Mouse (Mus musculus): ENCODE results near the gene Tspan8. TPM values are rescaled to one million over a fixed set of nuclear protein-coding genes. Genes with fewer than 3 reads are reported as not detected.
"Not testable (repeated sequence)": the region's sequence is repeated elsewhere in the genome, so short reads cannot be mapped to it uniquely, and the experiment has no call there.

Gene Tspan8
- polyA plus RNA-seq, 1 experiment, result 32.7 TPM

DNA sequence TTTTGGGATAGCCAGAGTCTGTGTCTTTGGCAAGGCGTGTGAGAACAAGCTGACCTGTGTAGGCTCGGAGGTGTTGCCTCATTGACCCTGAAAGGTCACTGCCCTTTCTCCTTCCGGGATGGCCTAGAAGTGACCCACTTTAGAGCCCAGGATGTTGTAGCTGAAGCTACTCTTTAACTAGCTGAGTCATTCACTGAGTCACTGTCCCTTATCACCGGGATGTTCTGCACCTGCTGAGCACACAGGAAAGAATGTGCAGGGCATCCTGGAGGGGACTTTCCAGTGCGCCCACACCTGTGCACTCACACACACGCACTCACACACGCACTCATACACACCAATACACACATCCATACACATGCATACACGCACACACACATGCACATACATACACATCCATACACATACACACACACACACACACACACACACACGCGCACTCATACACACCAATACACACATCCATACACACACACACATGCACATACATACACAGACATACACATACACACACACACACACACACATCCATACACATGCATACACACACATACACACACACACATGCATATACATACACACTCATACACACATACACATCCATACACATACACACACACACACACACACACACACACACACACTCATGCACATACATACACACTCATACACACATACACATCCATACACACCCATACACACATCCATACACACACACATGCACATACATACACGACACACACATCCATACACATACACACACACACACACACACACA, 36.2 kb upstream of the Tspan8 start:
- H3K27ac ChIP-seq (ENCODE audit: insufficient read depth, low read depth, low read length), result no peak overlapping the region
- no peaks in the 10 kb centered on the region for H3K27me3 ChIP-seq (replicated peaks; ENCODE audit: control insufficient read depth, insufficient read depth, low read length)
- 53% methylated on average over 11 of the region's 11 CpGs for WGBS
- H3K4me1 ChIP-seq (ENCODE audit: control insufficient read depth, insufficient read depth, low read length), result 0 out of 2 replicates have a peak, but pooled peaks cover 5% of the 10 kb centered on the region
- TF ChIP-seq POLR2A (IDR thresholded peaks at IDR 0.05; ENCODE audit: low read depth, low read length) (no peak), CTCF (conservative IDR thresholded peaks at IDR 0.05; ENCODE audit: insufficient read depth, insufficient read length, low read depth, low read length) (no peak)
- H3K4me3 ChIP-seq (ENCODE audit: insufficient read depth, low read depth, low read length), result no peak overlapping the region
- peak; percentile 72 for DNase-seq
- no peaks in the 10 kb centered on the region for H3K36me3 ChIP-seq (ENCODE audit: control insufficient read depth, insufficient read depth, low read length)

GRCm38 (mm10) chr10:115783232-115783631, 33.4 kb upstream of the Tspan8 start:
- Histone ChIP-seq H3K4me1 (ENCODE audit: control insufficient read depth, insufficient read depth, low read length) (0 out of 2 replicates have a peak, but pooled peaks cover 5% of the 10 kb centered on the region), H3K27ac (ENCODE audit: insufficient read depth, low read depth, low read length) (no peak overlapping the region), H3K36me3 (ENCODE audit: control insufficient read depth, insufficient read depth, low read length) (no peaks in the 10 kb centered on the region), H3K4me3 (ENCODE audit: insufficient read depth, low read depth, low read length) (no peak overlapping the region), H3K27me3 (replicated peaks; ENCODE audit: control insufficient read depth, insufficient read depth, low read length) (no peaks in the 10 kb centered on the region)
- no peak for TF ChIP-seq POLR2A (IDR thresholded peaks at IDR 0.05; ENCODE audit: low read depth, low read length)
- no peak for TF ChIP-seq CTCF (conservative IDR thresholded peaks at IDR 0.05; ENCODE audit: insufficient read depth, insufficient read length, low read depth, low read length)
- WGBS, result 35% methylated on average over 2 of the region's 2 CpGs
- no peak for DNase-seq

DNA sequence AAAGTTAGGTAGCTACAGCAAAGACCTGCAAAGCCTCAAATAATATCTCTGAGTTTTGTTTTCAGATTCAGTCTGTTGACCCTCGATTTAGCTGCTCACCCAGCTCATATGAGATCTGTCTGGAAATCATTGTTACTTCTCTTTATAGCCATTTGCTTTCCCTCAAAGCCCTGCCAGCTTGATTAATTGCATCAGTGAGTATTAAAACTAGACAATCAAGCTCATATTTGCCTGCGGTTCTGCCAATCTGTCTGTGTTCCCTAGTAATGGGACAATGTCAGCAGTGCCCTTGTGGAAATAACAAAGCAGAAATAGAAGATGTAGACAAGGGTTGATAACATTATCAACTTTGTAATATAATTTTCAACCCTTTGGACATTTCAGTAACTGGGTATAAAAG, 25.8 kb upstream of the Tspan8 start:
- H3K27me3 ChIP-seq (replicated peaks; ENCODE audit: control insufficient read depth, insufficient read depth, low read length), result no peaks in the 10 kb centered on the region
- WGBS, result 59% methylated on average over 2 of the region's 2 CpGs
- no peak for DNase-seq
- H3K27ac ChIP-seq (ENCODE audit: insufficient read depth, low read depth, low read length), result no peak overlapping the region
- H3K4me3 ChIP-seq (ENCODE audit: insufficient read depth, low read depth, low read length), result no peak overlapping the region
- TF ChIP-seq POLR2A (IDR thresholded peaks at IDR 0.05; ENCODE audit: low read depth, low read length) (no peak), CTCF (conservative IDR thresholded peaks at IDR 0.05; ENCODE audit: insufficient read depth, insufficient read length, low read depth, low read length) (no peak)
- H3K4me1 ChIP-seq (ENCODE audit: control insufficient read depth, insufficient read depth, low read length), result no peaks in the 10 kb centered on the region
- H3K36me3 ChIP-seq (ENCODE audit: control insufficient read depth, insufficient read depth, low read length), result no peaks in the 10 kb centered on the region

- no peak for DNase-seq
- H3K36me3 ChIP-seq (ENCODE audit: control insufficient read depth, insufficient read depth, low read length), result no peaks in the 10 kb centered on the region
- TF ChIP-seq POLR2A (IDR thresholded peaks at IDR 0.05; ENCODE audit: low read depth, low read length), result no peak
- no peaks in the 10 kb centered on the region for H3K4me1 ChIP-seq (ENCODE audit: control insufficient read depth, insufficient read depth, low read length)
- H3K27ac ChIP-seq (ENCODE audit: insufficient read depth, low read depth, low read length), result no peak overlapping the region
- no peaks in the 10 kb centered on the region for H3K27me3 ChIP-seq (replicated peaks; ENCODE audit: control insufficient read depth, insufficient read depth, low read length)
- WGBS, result 86% methylated on average over 4 of the region's 4 CpGs
- H3K4me3 ChIP-seq (ENCODE audit: insufficient read depth, low read depth, low read length), result no peak overlapping the region
Observed at GRCm38 (mm10) chr10:115796072-115796788, 20.4 kb upstream of the Tspan8 start.

DNA sequence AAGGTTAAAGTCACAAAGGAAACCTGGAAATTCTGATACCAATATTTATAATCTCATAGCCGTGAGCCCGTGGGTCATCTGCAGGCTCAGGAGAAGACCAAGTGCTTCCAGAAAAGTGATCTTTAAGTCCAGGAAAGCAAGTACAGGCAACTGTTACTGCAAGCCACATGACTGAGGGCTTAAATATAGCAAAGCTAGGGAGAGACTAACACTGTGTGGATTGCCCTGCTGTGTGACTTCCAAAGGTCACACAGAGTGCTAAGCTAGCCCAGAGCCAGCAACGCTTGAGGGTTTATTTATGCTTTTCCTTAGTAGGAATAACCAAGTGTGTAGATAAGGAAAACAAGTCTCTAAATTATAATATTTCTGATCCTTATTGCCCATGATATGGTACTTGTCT, 15.2 kb upstream of the Tspan8 start:
- H3K4me1 ChIP-seq (ENCODE audit: control insufficient read depth, insufficient read depth, low read length), result peaks cover 3% of the 10 kb centered on the region; the same call in 1 of the 2 replicates
- no peaks in the 10 kb centered on the region for H3K27me3 ChIP-seq (replicated peaks; ENCODE audit: control insufficient read depth, insufficient read depth, low read length)
- WGBS, result 45% methylated on average over 3 of the region's 3 CpGs
- no peak overlapping the region for H3K4me3 ChIP-seq (ENCODE audit: insufficient read depth, low read depth, low read length)
- DNase-seq, result peak; percentile 61
- TF ChIP-seq POLR2A (IDR thresholded peaks at IDR 0.05; ENCODE audit: low read depth, low read length), result no peak
- TF ChIP-seq CTCF (conservative IDR thresholded peaks at IDR 0.05; ENCODE audit: insufficient read depth, insufficient read length, low read depth, low read length), result no peak
- H3K27ac ChIP-seq (ENCODE audit: insufficient read depth, low read depth, low read length), result no peak overlapping the region
- no peaks in the 10 kb centered on the region for H3K36me3 ChIP-seq (ENCODE audit: control insufficient read depth, insufficient read depth, low read length)

DNA sequence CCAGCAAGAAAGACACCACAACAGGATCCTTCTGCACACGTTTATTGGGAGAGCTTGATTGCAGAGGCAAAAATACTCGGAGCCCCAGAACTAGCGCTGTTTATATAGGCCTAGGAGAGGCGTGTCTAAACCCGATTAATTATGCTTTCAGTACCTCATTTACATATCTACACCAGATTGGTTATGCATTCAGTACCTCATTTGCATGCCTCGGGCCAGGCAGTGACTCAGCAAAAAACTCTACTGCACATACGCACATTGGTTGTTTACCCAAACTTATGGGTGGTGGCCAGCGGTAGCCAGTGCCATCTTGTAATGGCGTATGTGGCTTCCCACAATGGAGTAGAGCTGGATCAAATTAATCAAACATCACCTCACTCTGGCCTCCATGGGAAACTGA, 13.6 kb upstream of the Tspan8 start:
- WGBS, result 95% methylated on average over 9 of the region's 9 CpGs
- H3K4me1 ChIP-seq (ENCODE audit: control insufficient read depth, insufficient read depth, low read length); H3K4me3 ChIP-seq (ENCODE audit: insufficient read depth, low read depth, low read length); H3K27ac ChIP-seq (ENCODE audit: insufficient read depth, low read depth, low read length); H3K27me3 ChIP-seq (replicated peaks; ENCODE audit: control insufficient read depth, insufficient read depth, low read length); DNase-seq; H3K36me3 ChIP-seq (ENCODE audit: control insufficient read depth, insufficient read depth, low read length): not testable (repeated sequence)

DNA sequence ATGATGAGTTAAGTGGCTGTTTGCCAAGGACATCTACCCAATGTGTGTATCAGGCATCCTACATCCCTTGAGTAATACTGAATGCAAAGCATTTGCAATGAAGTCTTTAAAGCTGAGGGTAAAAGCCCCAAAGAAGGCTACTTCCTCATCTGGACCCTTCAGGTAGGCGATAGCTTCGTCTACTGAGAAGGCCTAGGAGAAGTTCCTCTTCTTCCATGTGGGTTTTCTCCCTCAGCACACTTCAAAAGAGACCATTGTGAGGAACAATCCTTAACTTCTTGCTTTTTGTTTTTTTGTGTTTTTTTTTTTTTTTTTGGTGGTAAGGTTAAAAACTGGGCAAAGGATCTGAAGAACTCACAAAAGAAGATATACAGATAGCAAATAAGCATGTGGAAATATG, 12.9 kb upstream of the Tspan8 start:
- Histone ChIP-seq H3K4me3 (ENCODE audit: insufficient read depth, low read depth, low read length) (no peak overlapping the region), H3K36me3 (ENCODE audit: control insufficient read depth, insufficient read depth, low read length) (no peaks in the 10 kb centered on the region), H3K27me3 (replicated peaks; ENCODE audit: control insufficient read depth, insufficient read depth, low read length) (no peaks in the 10 kb centered on the region), H3K27ac (ENCODE audit: insufficient read depth, low read depth, low read length) (no peak overlapping the region), H3K4me1 (ENCODE audit: control insufficient read depth, insufficient read depth, low read length) (peaks cover 6% of the 10 kb centered on the region)
- no peak for TF ChIP-seq POLR2A (IDR thresholded peaks at IDR 0.05; ENCODE audit: low read depth, low read length)
- no peak for TF ChIP-seq CTCF (conservative IDR thresholded peaks at IDR 0.05; ENCODE audit: insufficient read depth, insufficient read length, low read depth, low read length)
- 95% methylated on average over 2 of the region's 2 CpGs for WGBS
- DNase-seq, result no peak

Data from kidney, adult 2 months (tissue).